Mouse (Mus musculus): ENCODE measurements around the gene A230050P20Rik. TPM values are rescaled to one million over a fixed set of nuclear protein-coding genes. Genes with fewer than 3 reads are reported as not detected.

The A230050P20Rik gene
- polyA plus RNA-seq (2015; fragmentation: Illumina TruSeq; extraction: RNeasy Lipid Tissue Mini Kit (QIAGEN cat#74804); ENCODE audit: insufficient read depth, low read depth, low replicate concordance) = 12.9 TPM

GRCm38 (mm10) chr9:20868448-20869001 is at the start of gene A230050P20Rik:
A230050P20Rik (plus strand) TSS chr9:20868642.

DNA sequence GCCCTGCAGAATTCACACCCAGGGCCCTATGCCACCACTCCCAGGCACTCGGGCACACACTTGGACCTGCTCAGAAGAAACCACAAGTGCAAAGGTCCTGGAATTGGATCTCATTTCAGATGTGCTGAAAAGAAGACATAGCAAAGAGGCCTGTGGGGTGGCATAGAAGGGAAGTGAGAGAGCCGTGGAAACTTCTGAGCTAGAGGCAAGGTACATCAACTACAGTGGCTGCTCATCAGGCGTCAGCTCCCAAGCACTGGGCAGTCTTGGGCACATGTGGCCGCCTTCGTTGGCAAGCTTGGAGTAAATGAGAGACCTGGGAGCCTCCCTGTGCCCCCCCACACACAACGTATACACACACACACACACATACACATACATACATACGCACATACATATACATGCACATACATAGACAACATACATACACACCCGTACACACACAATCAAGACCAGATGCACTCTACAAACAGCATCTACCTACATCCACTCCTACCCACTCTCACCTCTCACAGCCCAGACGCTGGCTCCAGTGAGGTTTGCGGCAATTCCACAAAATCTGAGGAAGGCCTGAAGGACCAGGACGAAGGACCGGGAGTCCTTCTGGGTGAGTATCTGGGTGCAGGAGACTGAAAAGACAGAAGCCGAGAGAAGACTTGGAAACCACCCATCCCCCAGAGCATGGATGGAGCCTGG is 10.8 kb downstream of the A230050P20Rik start, which contains the start of gene Angptl6:
TSS of gene Angptl6 (minus strand) at position 631 of the 696 bp plus-strand sequence.

GRCm38 (mm10) chr9:20887704-20888385 is 19.4 kb downstream of the A230050P20Rik start, which contains the start of gene Ppan:
Ppan (plus strand) TSS chr9:20888175.

DNA sequence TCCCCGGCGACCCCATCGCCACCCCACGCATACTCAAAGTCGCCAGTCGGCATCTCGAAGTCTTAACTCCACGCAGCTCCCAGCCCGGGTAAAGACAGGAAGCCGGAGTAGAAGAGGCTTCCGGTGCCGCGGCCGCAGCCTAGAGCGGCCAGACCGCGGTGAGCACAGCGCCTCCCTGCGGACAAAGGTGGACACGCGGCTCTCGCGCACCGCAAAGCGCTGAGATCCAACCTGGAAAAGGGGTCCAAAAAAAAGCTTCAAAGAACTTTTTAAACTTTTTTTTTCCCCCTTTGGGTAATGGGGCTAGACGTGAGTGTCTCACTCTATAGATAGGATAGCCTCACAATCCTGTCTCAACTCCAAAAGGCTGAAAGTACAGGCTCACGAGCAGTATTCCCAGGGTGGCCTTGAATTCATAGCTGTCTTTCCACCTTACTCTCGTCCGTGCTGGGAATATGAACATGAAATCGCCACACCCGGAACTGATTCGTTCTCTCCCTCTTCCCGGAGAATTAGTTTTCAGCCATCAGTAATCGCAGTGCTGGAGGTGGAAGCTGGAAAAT is 30.1 kb downstream of the A230050P20Rik start, which contains the start of gene Eif3g:
TSS of gene Eif3g (minus strand) at position 113 of the 563 bp plus-strand sequence.

Other genes with a start within 250 kb of the A230050P20Rik start
- gene Ubl5, start 225.8 kb upstream of the A230050P20Rik start, polyA plus RNA-seq (2015; fragmentation: Illumina TruSeq; extraction: RNeasy Lipid Tissue Mini Kit (QIAGEN cat#74804); ENCODE audit: insufficient read depth, low read depth, low replicate concordance) = 85.3 TPM
- gene Fbxl12, start 223.9 kb upstream of the A230050P20Rik start, polyA plus RNA-seq (2015; fragmentation: Illumina TruSeq; extraction: RNeasy Lipid Tissue Mini Kit (QIAGEN cat#74804); ENCODE audit: insufficient read depth, low read depth, low replicate concordance) = 8.1 TPM
- 2.8 TPM for gene Pin1, start 216.5 kb upstream of the A230050P20Rik start, polyA plus RNA-seq (2015; fragmentation: Illumina TruSeq; extraction: RNeasy Lipid Tissue Mini Kit (QIAGEN cat#74804); ENCODE audit: insufficient read depth, low read depth, low replicate concordance)
- gene Olfm2, start 122.3 kb upstream of the A230050P20Rik start, polyA plus RNA-seq (2015; fragmentation: Illumina TruSeq; extraction: RNeasy Lipid Tissue Mini Kit (QIAGEN cat#74804); ENCODE audit: insufficient read depth, low read depth, low replicate concordance) = 0.57 TPM
- 10.9 TPM for gene Col5a3, start 53.6 kb upstream of the A230050P20Rik start, polyA plus RNA-seq (2015; fragmentation: Illumina TruSeq; extraction: RNeasy Lipid Tissue Mini Kit (QIAGEN cat#74804); ENCODE audit: insufficient read depth, low read depth, low replicate concordance)
- gene Rdh8, start 50.1 kb upstream of the A230050P20Rik start, polyA plus RNA-seq (2015; fragmentation: Illumina TruSeq; extraction: RNeasy Lipid Tissue Mini Kit (QIAGEN cat#74804); ENCODE audit: insufficient read depth, low read depth, low replicate concordance) = not detected
- gene Angptl6, start 11.1 kb downstream of the A230050P20Rik start, polyA plus RNA-seq (2015; fragmentation: Illumina TruSeq; extraction: RNeasy Lipid Tissue Mini Kit (QIAGEN cat#74804); ENCODE audit: insufficient read depth, low read depth, low replicate concordance) = 1.1 TPM
- gene Ppan, start 19.5 kb downstream of the A230050P20Rik start, polyA plus RNA-seq (2015; fragmentation: Illumina TruSeq; extraction: RNeasy Lipid Tissue Mini Kit (QIAGEN cat#74804); ENCODE audit: insufficient read depth, low read depth, low replicate concordance) = 21.0 TPM
- 46.1 TPM for gene Eif3g, start 30.0 kb downstream of the A230050P20Rik start, polyA plus RNA-seq (2015; fragmentation: Illumina TruSeq; extraction: RNeasy Lipid Tissue Mini Kit (QIAGEN cat#74804); ENCODE audit: insufficient read depth, low read depth, low replicate concordance)
- gene Dnmt1, start 91.2 kb downstream of the A230050P20Rik start, polyA plus RNA-seq (2015; fragmentation: Illumina TruSeq; extraction: RNeasy Lipid Tissue Mini Kit (QIAGEN cat#74804); ENCODE audit: insufficient read depth, low read depth, low replicate concordance) = 4.3 TPM
- gene S1pr2, start 108.1 kb downstream of the A230050P20Rik start, polyA plus RNA-seq (2015; fragmentation: Illumina TruSeq; extraction: RNeasy Lipid Tissue Mini Kit (QIAGEN cat#74804); ENCODE audit: insufficient read depth, low read depth, low replicate concordance) = 3.5 TPM
- gene Mrpl4, start 134.1 kb downstream of the A230050P20Rik start, polyA plus RNA-seq (2015; fragmentation: Illumina TruSeq; extraction: RNeasy Lipid Tissue Mini Kit (QIAGEN cat#74804); ENCODE audit: insufficient read depth, low read depth, low replicate concordance) = 13.8 TPM
- 7.2 TPM for gene Icam1, start 147.3 kb downstream of the A230050P20Rik start, polyA plus RNA-seq (2015; fragmentation: Illumina TruSeq; extraction: RNeasy Lipid Tissue Mini Kit (QIAGEN cat#74804); ENCODE audit: insufficient read depth, low read depth, low replicate concordance)
- not detected for gene Icam4, start 160.7 kb downstream of the A230050P20Rik start, polyA plus RNA-seq (2015; fragmentation: Illumina TruSeq; extraction: RNeasy Lipid Tissue Mini Kit (QIAGEN cat#74804); ENCODE audit: insufficient read depth, low read depth, low replicate concordance)
- not detected for gene Icam5, start 163.4 kb downstream of the A230050P20Rik start, polyA plus RNA-seq (2015; fragmentation: Illumina TruSeq; extraction: RNeasy Lipid Tissue Mini Kit (QIAGEN cat#74804); ENCODE audit: insufficient read depth, low read depth, low replicate concordance)
- gene Zglp1, start 198.5 kb downstream of the A230050P20Rik start, polyA plus RNA-seq (2015; fragmentation: Illumina TruSeq; extraction: RNeasy Lipid Tissue Mini Kit (QIAGEN cat#74804); ENCODE audit: insufficient read depth, low read depth, low replicate concordance) = not detected
- gene Gm49373, start 204.5 kb downstream of the A230050P20Rik start, polyA plus RNA-seq (2015; fragmentation: Illumina TruSeq; extraction: RNeasy Lipid Tissue Mini Kit (QIAGEN cat#74804); ENCODE audit: insufficient read depth, low read depth, low replicate concordance) = 0.74 TPM
- gene Fdx1l, start 205.0 kb downstream of the A230050P20Rik start, polyA plus RNA-seq (2015; fragmentation: Illumina TruSeq; extraction: RNeasy Lipid Tissue Mini Kit (QIAGEN cat#74804); ENCODE audit: insufficient read depth, low read depth, low replicate concordance) = 12.7 TPM
- gene Gm38431, start 223.4 kb downstream of the A230050P20Rik start, polyA plus RNA-seq (2015; fragmentation: Illumina TruSeq; extraction: RNeasy Lipid Tissue Mini Kit (QIAGEN cat#74804); ENCODE audit: insufficient read depth, low read depth, low replicate concordance) = 4.2 TPM
- gene Raver1, start 223.4 kb downstream of the A230050P20Rik start, polyA plus RNA-seq (2015; fragmentation: Illumina TruSeq; extraction: RNeasy Lipid Tissue Mini Kit (QIAGEN cat#74804); ENCODE audit: insufficient read depth, low read depth, low replicate concordance) = 4.9 TPM